Mouse (Mus musculus) thymus, adult 18-20 months (tissue): Measurements from ENCODE around the gene Gm2174.

Experiments
- DNase-seq, 2 experiments: peaks; one replicate each; pipeline ENCODE4 v3.0.0; 2022; ENCODE audit warnings: mixed read lengths in 2 of 2

The Gm2174 gene

GRCm38 (mm10) chrX:56447524-56448015 is at the start of gene Gm2174:
Gene Gm2174, plus strand, starts transcription at chrX:56447965.
- no peak for DNase-seq

GRCm38 (mm10) chrX:56404646-56405045 is 43.1 kb upstream of the Gm2174 start:
- no peak for DNase-seq

- DNase-seq: no peak
Measured at GRCm38 (mm10) chrX:56405482-56405881, 42.3 kb upstream of the Gm2174 start.

- no peak for DNase-seq
Measured at GRCm38 (mm10) chrX:56406128-56406527, 41.6 kb upstream of the Gm2174 start.

- no peak for DNase-seq
Measured at GRCm38 (mm10) chrX:56416277-56416676, 31.5 kb upstream of the Gm2174 start.

GRCm38 (mm10) chrX:56417541-56417940 is 30.2 kb upstream of the Gm2174 start:
- DNase-seq: no peak

GRCm38 (mm10) chrX:56430601-56431000 is 17.2 kb upstream of the Gm2174 start:
- no peak for DNase-seq

GRCm38 (mm10) chrX:56435758-56436283 is 11.9 kb upstream of the Gm2174 start:
- DNase-seq: no peak

GRCm38 (mm10) chrX:56446487-56447428 is 1.0 kb upstream of the Gm2174 start:
- DNase-seq: no peak

- peak; percentile 66 to 75 for DNase-seq
Measured at GRCm38 (mm10) chrX:56454671-56455371, 7.1 kb downstream of the Gm2174 start, which contains the start of gene Ints6l. Gene Ints6l, plus strand, starts transcription at chrX:56454857.

- DNase-seq: peak; percentile 84 to 87
Measured at GRCm38 (mm10) chrX:56455372-56456246, 7.8 kb downstream of the Gm2174 start.

- no peak for DNase-seq
Measured at GRCm38 (mm10) chrX:56456379-56456778, 8.6 kb downstream of the Gm2174 start.

GRCm38 (mm10) chrX:56462020-56462933 is 14.5 kb downstream of the Gm2174 start:
- DNase-seq: no peak

- no peak for DNase-seq
Measured at GRCm38 (mm10) chrX:56464906-56465305, 17.1 kb downstream of the Gm2174 start.

- no peak for DNase-seq
Measured at GRCm38 (mm10) chrX:56467688-56468087, 19.9 kb downstream of the Gm2174 start.

- no peak for DNase-seq
Measured at GRCm38 (mm10) chrX:56468422-56468821, 20.7 kb downstream of the Gm2174 start.

- no peak for DNase-seq
Measured at GRCm38 (mm10) chrX:56474035-56474434, 26.3 kb downstream of the Gm2174 start.

- DNase-seq: no peak
Measured at GRCm38 (mm10) chrX:56477553-56477952, 29.8 kb downstream of the Gm2174 start.

GRCm38 (mm10) chrX:56481906-56482305 is 34.1 kb downstream of the Gm2174 start:
- DNase-seq: no peak

- DNase-seq: peak; percentile 3 to 24
Measured at GRCm38 (mm10) chrX:56489758-56490157, 42.0 kb downstream of the Gm2174 start.

GRCm38 (mm10) chrX:56497241-56497640 is 49.5 kb downstream of the Gm2174 start:
- DNase-seq: no peak
